Mouse (Mus musculus) cerebral cortex, adult 2 months (tissue): ENCODE data around the gene Entpd7.

ENCODE experiments used
- WGBS: fragments of 180-500 bp; shearing (Covaris S2); methylation state at CpG from one replicate; pipeline ENCODE4 v1.1.7; 2018; 5-methylcytosine and 5-hydroxymethylcytosine counted together

Entpd7 gene

GRCm38 (mm10) chr19:43771499-43771969, 82.1 kb downstream of the Entpd7 start:
- WGBS = 75% methylated on average over 5 of the region's 5 CpGs

- WGBS = 88% methylated on average over 6 of the region's 6 CpGs
Observed at GRCm38 (mm10) chr19:43772311-43772710, 82.8 kb downstream of the Entpd7 start.

GRCm38 (mm10) chr19:43775433-43775832, 86.0 kb downstream of the Entpd7 start:
- WGBS = 82% methylated on average over 10 of the region's 10 CpGs

GRCm38 (mm10) chr19:43776561-43776960, 87.1 kb downstream of the Entpd7 start:
- 79% methylated on average over 4 of the region's 4 CpGs for WGBS

- 87% methylated on average over 2 of the region's 2 CpGs for WGBS
Observed at GRCm38 (mm10) chr19:43777308-43777707, 87.8 kb downstream of the Entpd7 start.

- WGBS = 90% methylated on average over 5 of the region's 5 CpGs
Observed at GRCm38 (mm10) chr19:43780391-43780790, 90.9 kb downstream of the Entpd7 start.

GRCm38 (mm10) chr19:43781980-43782379, 92.5 kb downstream of the Entpd7 start, which contains the start of gene Abcc2:
Abcc2 (plus strand) TSS chr19:43782192.
- 78% methylated on average over 3 of the region's 3 CpGs for WGBS
